Mouse (Mus musculus) lung, embryonic 16.5 days (tissue): Measurements from ENCODE around the gene Fmo9. TPM values are rescaled to one million over a fixed set of nuclear protein-coding genes. Genes with fewer than 3 reads are reported as not detected.

Experiments used
- ATAC-seq: fragments of 200-750 bp; cut with Nextera tagmentation; 2 replicates; pipeline ENCODE4 v1.8.0; 2017; ENCODE audit warnings: low read depth, mild to moderate bottlenecking, moderate library complexity
- H3K27ac ChIP-seq: fragments of 300-500 bp; sonication (generic); 2 replicates; pipeline ENCODE4 v1.5.1; 2014; ENCODE audit warnings: mild to moderate bottlenecking, control low read depth, low read length
- H3K27me3 ChIP-seq: fragments of 300-500 bp; sonication (generic); 2 replicates; pipeline ENCODE4 v1.6.1; 2014; ENCODE audit warnings: low read depth, low read length, mixed read lengths; ENCODE audit not compliant: control insufficient read depth, insufficient read depth
- H3K36me3 ChIP-seq: fragments of 300-500 bp; sonication (generic); 2 replicates; pipeline ENCODE4 v1.6.1; 2014; ENCODE audit warnings: low read length; ENCODE audit not compliant: control insufficient read depth, insufficient read depth
- H3K4me1 ChIP-seq: fragments of 300-500 bp; sonication (generic); replicated peaks from 2 replicates; pipeline ENCODE4 v1.6.1; 2014; ENCODE audit warnings: low read length, mixed read lengths; ENCODE audit not compliant: control insufficient read depth, insufficient read depth
- H3K4me2 ChIP-seq: fragments of 300-500 bp; sonication (generic); 2 replicates; pipeline ENCODE4 v1.6.1; 2014; ENCODE audit warnings: low read depth, low read length, control low read depth
- H3K4me3 ChIP-seq: fragments of 300-500 bp; sonication (generic); 2 replicates; pipeline ENCODE4 v1.5.1; 2014; ENCODE audit warnings: mild to moderate bottlenecking, low read length, control low read depth
- H3K9ac ChIP-seq: fragments of 300-500 bp; sonication (generic); 2 replicates; pipeline ENCODE4 v1.6.1; 2014; ENCODE audit warnings: low read length, control low read depth
- H3K9me3 ChIP-seq: fragments of 300-500 bp; sonication (generic); 2 replicates; pipeline ENCODE4 v1.6.1; 2016; ENCODE audit warnings: low read length; ENCODE audit not compliant: control insufficient read depth
- WGBS: fragments of 180-500 bp; shearing (Covaris S2); extraction: QIAGEN DNeasy Blood & Tissue Kit; methylation state at CpG from one replicate; pipeline ENCODE4 v1.1.7; 2014; 5-methylcytosine and 5-hydroxymethylcytosine counted together
- polyA plus RNA-seq: library from polyadenylated mRNA; unstranded; fragments of >200 nt; fragmentation: Nextera tagmentation; extraction: Ambion mirVana; gene quantifications from 2 replicates; pipeline ENCODE4 v1.2.1, GENCODE M21; 2015

Gene Fmo9
- not detected in 2 replicates for polyA plus RNA-seq

DNA sequence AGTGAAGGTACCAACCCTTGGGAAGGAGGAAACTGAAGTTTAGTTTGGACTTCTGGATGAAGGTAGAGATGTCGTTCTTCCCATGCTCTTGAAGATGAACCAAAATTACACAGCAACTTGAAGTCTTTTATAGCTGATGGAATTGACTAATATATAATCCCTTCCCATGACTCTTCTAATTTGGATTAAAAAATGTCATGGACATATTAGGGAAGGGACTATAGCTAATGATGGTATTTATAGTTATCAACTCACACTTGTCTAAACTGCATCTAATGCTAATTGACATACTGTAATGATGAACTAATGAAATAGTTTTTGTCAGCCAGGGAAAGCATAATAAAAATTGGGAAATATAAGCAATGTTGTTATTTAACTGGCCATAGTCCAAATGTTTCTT is at the start of gene Fmo9:
TSS of gene Fmo9 (minus strand) at position 101 of the 400 bp plus-strand sequence.
- no peak within 1 kb of the TSS for H3K4me2 ChIP-seq
- no peaks in the 10 kb centered on the region for H3K27me3 ChIP-seq
- H3K9me3 ChIP-seq, result no peaks in the 10 kb centered on the region
- no peaks in the 10 kb centered on the region for H3K36me3 ChIP-seq
- H3K4me1 ChIP-seq, result no peaks in the 10 kb centered on the region
- H3K4me3 ChIP-seq, result no peak within 1 kb of the TSS
- H3K9ac ChIP-seq, result no peak within 1 kb of the TSS
- 79% methylated on average over 1 of the region's 1 CpGs for WGBS
- H3K27ac ChIP-seq, result no peak within 1 kb of the TSS
- ATAC-seq, result no peak

DNA sequence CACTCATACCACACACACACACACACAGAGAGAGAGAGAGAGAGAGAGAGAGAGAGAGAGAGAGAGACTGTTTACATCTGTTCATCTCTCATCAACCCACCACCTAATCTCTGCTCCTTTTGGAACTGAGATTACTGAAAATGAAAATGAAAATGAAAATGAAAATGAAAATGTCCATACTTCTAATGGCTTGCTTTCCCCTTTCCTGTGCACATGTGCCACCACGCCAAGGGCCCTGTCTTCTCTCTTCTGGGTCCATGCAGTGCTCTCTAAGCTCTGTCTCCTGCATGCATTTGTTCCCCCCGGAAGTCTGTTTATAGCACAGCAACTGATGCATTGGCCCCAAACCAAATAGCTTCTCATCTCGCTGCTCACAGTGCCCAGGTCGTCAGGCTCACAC is 49.2 kb upstream of the Fmo9 start:
- no peak for ATAC-seq

DNA sequence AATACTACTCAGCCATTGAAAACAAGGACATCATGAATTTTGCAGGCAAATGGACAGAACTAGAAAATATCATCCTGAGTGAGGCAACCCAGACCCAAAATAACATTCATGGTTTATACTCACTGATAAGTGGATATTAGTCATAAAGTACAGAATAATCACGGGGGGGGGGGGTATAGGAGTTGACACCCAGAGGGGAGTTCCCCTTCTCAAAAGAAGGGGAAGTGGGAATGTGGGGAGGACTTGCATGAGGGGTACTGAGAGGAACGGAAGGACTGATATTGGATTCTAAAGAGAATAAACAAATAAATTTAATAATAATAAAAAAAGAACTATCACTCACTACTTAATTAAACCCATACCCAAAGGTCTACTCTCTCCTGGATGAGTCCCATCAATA is 48.6 kb upstream of the Fmo9 start:
- Histone ChIP-seq H3K27ac (no peak overlapping the region), H3K4me3 (no peak overlapping the region), H3K4me2 (no peak overlapping the region), H3K4me1 (no peaks in the 10 kb centered on the region), H3K9me3 (no peaks in the 10 kb centered on the region), H3K9ac (no peak overlapping the region), H3K27me3 (no peaks in the 10 kb centered on the region), H3K36me3 (no peaks in the 10 kb centered on the region)
- WGBS, result 61% methylated on average over 2 of the region's 2 CpGs
- ATAC-seq, result no peak

More for the DNA sequence above, 49.2 kb upstream of the Fmo9 start:
- WGBS, result 64% methylated on average over 4 of the region's 4 CpGs
- Histone ChIP-seq H3K4me1 (no peaks in the 10 kb centered on the region), H3K27ac (no peak overlapping the region), H3K36me3 (no peaks in the 10 kb centered on the region), H3K9ac (no peak overlapping the region), H3K4me3 (no peak overlapping the region), H3K9me3 (no peaks in the 10 kb centered on the region), H3K27me3 (no peaks in the 10 kb centered on the region), H3K4me2 (no peak overlapping the region)

DNA sequence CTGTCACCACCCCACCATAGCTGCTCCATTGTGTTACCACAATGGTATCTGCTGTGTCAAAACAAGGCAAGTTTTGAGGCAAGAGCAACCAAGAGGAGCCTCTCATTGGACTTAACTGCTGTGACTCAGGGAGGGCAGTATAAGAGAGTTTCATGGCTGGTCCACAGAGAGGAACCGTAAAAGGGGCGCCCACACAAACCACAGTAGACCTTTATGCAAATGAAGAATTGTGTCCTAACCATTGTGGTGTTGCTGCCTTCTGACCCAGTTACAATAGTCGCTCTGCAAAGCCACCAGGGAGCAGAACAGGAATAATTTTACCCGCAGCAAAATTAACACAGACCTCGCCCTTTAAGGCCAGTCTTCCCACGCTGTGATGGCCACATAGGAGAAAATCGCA is 29.2 kb upstream of the Fmo9 start:
- H3K4me1 ChIP-seq, result no peaks in the 10 kb centered on the region
- WGBS, result 84% methylated on average over 7 of the region's 7 CpGs
- ATAC-seq, result no peak
- no peaks in the 10 kb centered on the region for H3K36me3 ChIP-seq
- H3K4me2 ChIP-seq, result no peak overlapping the region
- no peaks in the 10 kb centered on the region for H3K27me3 ChIP-seq
- H3K9me3 ChIP-seq, result no peaks in the 10 kb centered on the region
- no peak overlapping the region for H3K27ac ChIP-seq
- H3K9ac ChIP-seq, result no peak overlapping the region
- no peak overlapping the region for H3K4me3 ChIP-seq

DNA sequence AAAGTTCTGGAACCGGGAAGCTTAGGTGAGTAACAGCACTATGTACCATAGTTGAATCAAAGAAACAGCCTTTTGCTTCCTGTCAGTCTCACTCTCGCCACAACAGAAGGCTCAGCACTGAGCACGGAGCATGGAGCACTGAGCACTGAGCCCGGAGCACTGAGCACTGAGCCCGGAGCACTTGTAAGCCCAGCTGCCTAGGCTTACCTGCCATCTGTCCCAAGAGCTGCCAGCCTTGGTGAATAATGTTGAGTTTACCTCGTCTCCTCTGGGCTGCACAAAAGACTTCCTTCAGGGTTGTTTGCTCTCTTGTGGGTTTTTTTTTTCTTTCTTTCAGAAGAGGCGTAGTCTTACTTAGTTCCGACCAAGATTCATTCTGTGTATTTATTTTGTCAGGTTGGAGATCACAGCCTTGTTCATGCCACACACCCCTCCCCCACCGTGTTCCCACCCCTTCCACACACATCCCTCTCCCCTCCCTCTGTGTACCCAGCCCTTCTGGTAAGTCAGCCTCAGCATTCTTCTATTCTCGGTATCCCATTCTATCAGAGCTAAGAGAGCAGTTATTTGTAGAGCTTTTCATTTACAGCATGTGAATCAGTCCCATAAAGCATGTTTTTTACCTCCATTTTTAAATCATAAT is 20.7 kb upstream of the Fmo9 start:
- Histone ChIP-seq H3K4me3 (no peak overlapping the region), H3K9ac (no peak overlapping the region), H3K4me2 (no peak overlapping the region), H3K27me3 (no peaks in the 10 kb centered on the region), H3K36me3 (no peaks in the 10 kb centered on the region), H3K27ac (no peak overlapping the region), H3K9me3 (no peaks in the 10 kb centered on the region), H3K4me1 (no peaks in the 10 kb centered on the region)
- WGBS, result 44% methylated on average over 10 of the region's 10 CpGs
- peak; percentile 36; the same call in 1 of the 2 replicates for ATAC-seq

DNA sequence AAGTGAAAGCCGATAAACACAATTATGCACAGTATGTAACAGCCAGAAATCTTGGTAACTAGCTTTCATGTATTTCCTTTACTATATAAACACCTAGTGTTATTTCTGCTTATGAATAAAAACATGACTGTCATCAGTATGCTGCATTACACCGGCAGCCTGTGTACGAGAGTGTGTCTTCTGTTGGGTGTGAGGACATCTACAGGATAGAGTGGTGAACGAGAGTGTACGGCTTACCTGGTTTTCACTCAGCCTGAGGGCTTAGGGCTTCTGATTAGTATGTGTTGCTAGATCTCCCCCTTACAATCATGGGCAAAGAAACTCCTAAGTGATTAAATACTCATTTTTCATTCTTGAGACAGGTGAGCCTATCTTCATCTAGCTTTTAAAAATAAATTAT is 12.4 kb downstream of the Fmo9 start:
- 87% methylated on average over 5 of the region's 5 CpGs for WGBS
- Histone ChIP-seq H3K9me3 (no peaks in the 10 kb centered on the region), H3K4me2 (no peak overlapping the region), H3K36me3 (no peaks in the 10 kb centered on the region), H3K4me1 (no peaks in the 10 kb centered on the region), H3K27me3 (no peaks in the 10 kb centered on the region), H3K4me3 (no peak overlapping the region), H3K9ac (no peak overlapping the region), H3K27ac (no peak overlapping the region)
- ATAC-seq, result no peak

DNA sequence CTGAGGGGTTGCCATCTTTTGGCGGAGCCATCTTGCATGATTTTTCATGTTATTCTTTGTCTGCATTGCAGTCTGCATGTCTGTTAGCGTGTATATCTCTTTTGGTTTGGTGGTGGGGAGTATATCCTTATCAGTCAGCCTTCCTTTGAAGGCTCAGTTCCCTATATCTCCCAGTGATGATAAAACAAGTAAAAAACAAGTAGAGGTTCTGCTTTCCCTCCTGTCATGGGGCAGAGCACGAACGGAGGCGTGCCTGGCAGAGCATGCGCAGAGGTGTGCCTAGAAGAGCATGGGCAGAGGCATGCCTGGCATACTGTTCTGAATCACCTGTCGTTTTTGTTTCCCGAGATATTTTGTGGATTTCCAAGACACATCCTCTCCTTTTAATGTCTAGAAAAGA is 20.8 kb downstream of the Fmo9 start:
- ATAC-seq, result no peak
- Histone ChIP-seq H3K27me3 (no peaks in the 10 kb centered on the region), H3K27ac (no peak overlapping the region), H3K4me1 (no peaks in the 10 kb centered on the region), H3K4me2 (no peak overlapping the region), H3K36me3 (no peaks in the 10 kb centered on the region), H3K4me3 (no peak overlapping the region), H3K9me3 (no peaks in the 10 kb centered on the region), H3K9ac (no peak overlapping the region)
- 80% methylated on average over 8 of the region's 8 CpGs for WGBS

DNA sequence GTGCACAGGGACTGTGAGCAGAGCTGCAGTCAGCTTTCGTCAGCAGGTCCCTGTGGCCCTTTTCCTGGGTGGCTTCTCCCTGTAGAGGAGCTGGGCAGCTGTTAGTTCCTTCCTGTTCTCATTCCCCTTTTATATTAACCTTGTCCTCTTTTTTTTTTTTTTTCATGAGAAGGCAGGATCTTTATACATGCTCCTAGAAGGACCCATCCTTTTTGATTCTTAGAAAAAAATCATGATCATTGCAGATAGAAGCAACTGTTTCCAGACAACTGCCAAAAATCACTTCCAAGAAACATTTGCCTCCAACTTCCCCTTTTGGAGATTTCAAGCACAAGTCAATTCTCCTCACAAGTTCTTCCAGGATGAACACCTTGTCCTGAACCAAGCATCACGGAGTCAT is 34.1 kb downstream of the Fmo9 start, which contains the start of gene Gm4847:
TSS of gene Gm4847 (minus strand) at position 101 of the 400 bp plus-strand sequence.
- WGBS, result 82% methylated on average over 2 of the region's 2 CpGs
- H3K4me2 ChIP-seq, result no peak within 1 kb of the TSS

More for the DNA sequence above, 34.1 kb downstream of the Fmo9 start, which contains the start of gene Gm4847:
- no peaks in the 10 kb centered on the region for H3K9me3 ChIP-seq
- H3K4me3 ChIP-seq, result no peak within 1 kb of the TSS
- H3K4me1 ChIP-seq, result no peaks in the 10 kb centered on the region
- H3K9ac ChIP-seq, result no peak within 1 kb of the TSS
- H3K36me3 ChIP-seq, result no peaks in the 10 kb centered on the region
- H3K27me3 ChIP-seq, result no peaks in the 10 kb centered on the region
- ATAC-seq, result no peak
- no peak within 1 kb of the TSS for H3K27ac ChIP-seq
